Mouse (Mus musculus) heart, adult 2 months (tissue): ENCODE measurements around the gene Hormad2.

Experiments used
- CTCF ChIP-seq: fragments of 200-600 bp; IDR thresholded peaks from 2 replicates; pipeline ENCODE4 v1.8.1; 2022; ENCODE audit warnings: antibody characterized with exemption, mild to moderate bottlenecking, moderate library complexity
- EP300 ChIP-seq: fragments of 200-500 bp; IDR thresholded peaks from 2 replicates; pipeline ENCODE4 v1.6.1; 2011; ENCODE audit warnings: low read depth, low read length, control low read depth; ENCODE audit not compliant: insufficient read depth
- POLR2A ChIP-seq: fragments of 200-500 bp; IDR thresholded peaks from 2 replicates; pipeline ENCODE4 v1.6.1; 2011; ENCODE audit warnings: mild to moderate bottlenecking, low read depth, low read length, control low read depth; ENCODE audit not compliant: insufficient read depth

GRCm38 (mm10) chr11:4299191-4299590 is 141.7 kb downstream of the Hormad2 start:
- TF ChIP-seq CTCF (no peak), EP300 (no peak), POLR2A (no peak)
